Mouse (Mus musculus) intestine, embryonic 16.5 days (tissue): ENCODE data around the gene Gm11564. TPM values are rescaled to one million over a fixed set of nuclear protein-coding genes. Genes with fewer than 3 reads are reported as not detected.
"Not testable (repeated sequence)": the region's sequence is repeated elsewhere in the genome, so short reads cannot be mapped to it uniquely, and the experiment has no call there.

Source experiments
- ATAC-seq: fragments of 200-750 bp; cut with Nextera tagmentation; 2 replicates; pipeline ENCODE4 v1.8.0; 2017; ENCODE audit warnings: moderate TSS enrichment, moderate library complexity
- H3K27ac ChIP-seq: fragments of 300-500 bp; sonication (generic); 2 replicates; pipeline ENCODE4 v1.5.1; 2014; ENCODE audit warnings: mild to moderate bottlenecking, low read length
- H3K27me3 ChIP-seq: fragments of 300-500 bp; sonication (generic); replicated peaks from 2 replicates; pipeline ENCODE4 v1.6.1; 2014; ENCODE audit warnings: low read length, control low read depth, mixed read lengths; ENCODE audit not compliant: control insufficient read depth, insufficient read depth
- H3K36me3 ChIP-seq: fragments of 300-500 bp; sonication (generic); 2 replicates; pipeline ENCODE4 v1.6.1; 2014; ENCODE audit warnings: low read length, control low read depth; ENCODE audit not compliant: control insufficient read depth, insufficient read depth
- H3K4me1 ChIP-seq: fragments of 300-500 bp; sonication (generic); 2 replicates; pipeline ENCODE4 v1.6.1; 2014; ENCODE audit warnings: low read length, control low read depth, mixed read lengths; ENCODE audit not compliant: control insufficient read depth, insufficient read depth
- H3K4me2 ChIP-seq: fragments of 300-500 bp; sonication (generic); 2 replicates; pipeline ENCODE4 v1.6.1; 2014; ENCODE audit warnings: low read depth, low read length, control low read depth
- H3K4me3 ChIP-seq: fragments of 300-500 bp; sonication (generic); 2 replicates; pipeline ENCODE4 v1.5.1; 2014; ENCODE audit warnings: mild to moderate bottlenecking, low read length
- H3K9ac ChIP-seq: fragments of 300-500 bp; sonication (generic); 2 replicates; pipeline ENCODE4 v1.6.1; 2014; ENCODE audit warnings: low read depth, low read length
- H3K9me3 ChIP-seq: fragments of 300-500 bp; sonication (generic); 2 replicates; pipeline ENCODE4 v1.6.1; 2016; ENCODE audit warnings: low read length, control low read depth; ENCODE audit not compliant: control insufficient read depth
- WGBS: fragments of 180-500 bp; shearing (Covaris S2); extraction: QIAGEN DNeasy Blood & Tissue Kit; methylation state at CpG from one replicate; pipeline ENCODE4 v1.1.7; 2014; 5-methylcytosine and 5-hydroxymethylcytosine counted together
- polyA plus RNA-seq: library from polyadenylated mRNA; unstranded; fragments of >200 nt; fragmentation: Nextera tagmentation; extraction: Ambion mirVana; gene quantifications from 2 replicates; pipeline ENCODE4 v1.2.1, GENCODE M21; 2015

Gm11564 gene
- polyA plus RNA-seq, 1 experiment from 2014 or later, result not detected

GRCm38 (mm10) chr11:99804346-99804745, 11.1 kb downstream of the Gm11564 start, which contains the start of gene Gm11554:
TSS of gene Gm11554 (minus strand) at chr11:99804446.
- H3K27ac ChIP-seq, H3K4me2 ChIP-seq, H3K9me3 ChIP-seq, H3K9ac ChIP-seq, H3K4me3 ChIP-seq, H3K27me3 ChIP-seq, ATAC-seq, H3K36me3 ChIP-seq, H3K4me1 ChIP-seq: not testable (repeated sequence)
- WGBS, result no CpG with 5 or more reads among the region's 1 CpGs

- not testable (repeated sequence) for H3K4me1 ChIP-seq, H3K27ac ChIP-seq, ATAC-seq, H3K27me3 ChIP-seq, H3K9me3 ChIP-seq, H3K4me2 ChIP-seq, H3K4me3 ChIP-seq, H3K36me3 ChIP-seq, H3K9ac ChIP-seq
- no CpG with 5 or more reads among the region's 1 CpGs for WGBS
Observed at GRCm38 (mm10) chr11:99798832-99799231, 16.6 kb downstream of the Gm11564 start, which contains the start of gene Gm11569. TSS of gene Gm11569 (minus strand) at chr11:99798932.

- Histone ChIP-seq H3K36me3 (no peaks in the 10 kb centered on the region), H3K9me3 (no peaks in the 10 kb centered on the region)
- ATAC-seq, result no peak
Observed at GRCm38 (mm10) chr11:99793367-99793766, 22.1 kb downstream of the Gm11564 start, which contains the start of gene Gm11596. TSS of gene Gm11596 (minus strand) at chr11:99793467.

DNA sequence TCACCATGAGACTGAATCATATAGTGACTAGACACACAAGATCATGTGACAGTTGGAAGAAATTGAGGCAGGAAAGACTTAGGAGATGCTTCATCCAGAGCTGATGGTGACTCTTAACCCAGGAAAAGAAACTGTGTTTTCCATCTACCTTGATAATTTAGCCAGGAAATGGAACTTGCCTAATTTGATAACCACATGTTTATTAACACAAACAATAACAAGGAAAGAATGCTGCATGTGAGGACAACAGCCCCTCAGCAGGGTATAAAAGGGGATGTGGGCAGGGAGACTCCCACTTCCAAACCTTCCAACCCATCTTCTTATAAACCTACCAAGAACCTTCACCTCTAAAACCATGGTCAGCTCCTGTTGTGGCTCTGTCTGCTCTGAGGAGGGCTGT, 30.6 kb downstream of the Gm11564 start, which contains the start of gene Krtap4-9:
TSS of gene Krtap4-9 (plus strand) at position 301 of the 400 bp plus-strand sequence.
- not testable (repeated sequence) for H3K9me3 ChIP-seq, H3K4me1 ChIP-seq, H3K27ac ChIP-seq, H3K4me2 ChIP-seq, ATAC-seq, H3K4me3 ChIP-seq, H3K36me3 ChIP-seq, H3K9ac ChIP-seq, H3K27me3 ChIP-seq

More at GRCm38 (mm10) chr11:99793367-99793766, 22.1 kb downstream of the Gm11564 start, which contains the start of gene Gm11596:
- Histone ChIP-seq H3K4me2 (no peak within 1 kb of the TSS), H3K9ac (no peak within 1 kb of the TSS), H3K27me3 (no peaks in the 10 kb centered on the region), H3K4me1 (no peaks in the 10 kb centered on the region), H3K4me3 (no peak within 1 kb of the TSS), H3K27ac (no peak within 1 kb of the TSS)
- WGBS, result 78% methylated on average over 2 of the region's 2 CpGs

DNA sequence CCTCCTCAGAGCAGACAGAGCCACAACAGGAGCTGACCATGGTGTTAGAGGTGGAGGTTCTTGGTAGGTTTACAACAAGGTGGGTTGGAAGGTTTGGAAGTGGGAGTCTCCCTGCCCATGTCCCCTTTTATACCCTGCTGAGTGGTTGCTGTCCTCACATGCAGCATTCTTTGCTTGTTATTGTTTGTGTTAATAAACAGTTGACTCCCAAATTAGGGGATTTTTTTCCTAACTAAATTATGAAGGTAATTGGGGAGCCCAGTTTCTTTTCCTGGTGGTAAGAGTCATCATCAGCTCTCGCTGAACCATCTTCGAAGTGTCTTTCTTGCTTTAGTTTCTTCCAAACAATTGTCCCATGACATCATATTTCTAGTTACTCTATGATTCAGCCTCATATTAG, 34.9 kb downstream of the Gm11564 start, which contains the start of gene Krtap4-8:
TSS of gene Krtap4-8 (minus strand) at position 101 of the 400 bp plus-strand sequence.
- Histone ChIP-seq H3K9me3 (no peaks in the 10 kb centered on the region), H3K4me2 (no peak within 1 kb of the TSS), H3K27ac (no peak within 1 kb of the TSS), H3K4me1 (no peaks in the 10 kb centered on the region), H3K36me3 (no peaks in the 10 kb centered on the region), H3K4me3 (no peak within 1 kb of the TSS), H3K9ac (no peak within 1 kb of the TSS), H3K27me3 (no peaks in the 10 kb centered on the region)
- ATAC-seq, result no peak
- WGBS, result 97% methylated on average over 2 of the region's 2 CpGs

DNA sequence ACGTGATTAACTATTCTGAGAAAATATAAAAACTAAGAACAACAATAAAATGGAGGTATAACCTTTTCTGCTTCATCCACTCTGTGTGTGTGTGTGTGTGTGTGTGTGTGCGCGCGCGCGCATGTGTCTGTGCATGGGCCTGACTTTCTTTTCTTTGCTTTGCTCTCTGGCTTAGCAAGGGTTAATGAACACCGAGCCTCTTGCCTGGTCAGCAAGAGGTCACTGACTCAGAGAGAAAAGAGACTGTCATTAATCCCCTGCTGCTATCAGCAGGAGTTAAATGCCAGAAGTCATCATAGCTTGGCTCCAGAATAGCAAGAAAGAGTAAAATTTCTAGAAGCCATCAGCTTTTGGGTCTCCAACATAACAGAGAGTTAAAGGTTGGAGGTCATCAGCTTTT, 37.1 kb downstream of the Gm11564 start:
- Histone ChIP-seq H3K4me2 (no peak overlapping the region), H3K27me3 (no peaks in the 10 kb centered on the region), H3K4me3 (no peak overlapping the region), H3K36me3 (no peaks in the 10 kb centered on the region), H3K9ac (no peak overlapping the region), H3K9me3 (no peaks in the 10 kb centered on the region), H3K4me1 (no peaks in the 10 kb centered on the region), H3K27ac (no peak overlapping the region)
- WGBS, result 58% methylated on average over 7 of the region's 7 CpGs
- ATAC-seq, result no peak

DNA sequence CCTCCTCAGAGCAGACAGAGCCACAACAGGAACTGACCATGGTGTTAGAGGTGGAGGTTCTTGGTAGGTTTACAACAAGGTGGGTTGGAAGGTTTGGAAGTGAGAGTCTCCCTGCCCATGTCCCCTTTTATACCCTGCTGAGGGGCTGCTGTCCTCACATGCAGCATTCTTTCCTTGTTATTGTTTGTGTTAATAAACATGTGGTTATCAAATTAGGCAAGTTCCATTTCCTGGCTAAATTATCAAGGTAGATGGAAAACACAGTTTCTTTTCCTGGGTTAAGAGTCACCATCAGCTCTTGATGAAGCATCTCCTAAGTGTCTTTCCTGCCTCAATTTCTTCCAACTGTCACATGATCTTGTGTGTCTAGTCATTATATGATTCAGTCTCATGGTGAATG, 42.7 kb downstream of the Gm11564 start, which contains the start of gene Gm11595:
TSS of gene Gm11595 (minus strand) at position 101 of the 400 bp plus-strand sequence.
- H3K27me3 ChIP-seq, H3K4me3 ChIP-seq, H3K4me2 ChIP-seq, H3K4me1 ChIP-seq, H3K9ac ChIP-seq, ATAC-seq, H3K27ac ChIP-seq, H3K36me3 ChIP-seq, H3K9me3 ChIP-seq: not testable (repeated sequence)

DNA sequence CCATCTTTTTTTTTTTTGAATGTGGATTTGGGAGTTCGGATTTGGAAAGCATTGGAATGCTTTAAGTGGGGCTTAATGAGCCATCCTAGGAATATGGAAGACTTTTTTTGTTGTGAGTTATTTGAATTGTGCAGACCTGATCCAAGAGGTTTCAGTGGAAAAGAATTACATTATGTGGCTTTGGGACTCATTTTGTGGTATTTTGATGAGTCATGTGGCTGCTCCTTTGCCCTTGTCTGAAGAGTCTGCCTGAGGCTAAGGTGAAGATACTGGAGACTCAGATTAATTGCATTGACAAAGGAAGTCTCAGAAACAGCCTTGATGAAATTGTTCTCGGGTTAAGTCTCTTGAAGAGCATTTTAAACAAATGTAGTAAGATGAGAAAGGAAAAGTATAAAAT, 47.1 kb downstream of the Gm11564 start:
- no peaks in the 10 kb centered on the region for H3K4me1 ChIP-seq
- H3K27ac ChIP-seq, result no peak overlapping the region
- H3K36me3 ChIP-seq, result no peaks in the 10 kb centered on the region
- 77% methylated on average over 2 of the region's 2 CpGs for WGBS
- no peak overlapping the region for H3K9ac ChIP-seq
- H3K27me3 ChIP-seq, result no peaks in the 10 kb centered on the region
- no peak overlapping the region for H3K4me2 ChIP-seq
- no peak for ATAC-seq
- no peaks in the 10 kb centered on the region for H3K9me3 ChIP-seq
- no peak overlapping the region for H3K4me3 ChIP-seq
